Mouse (Mus musculus): ENCODE data around the gene Cyp1b1.

GRCm38 (mm10) chr17:79746146-79746591 is 31.3 kb upstream of the Cyp1b1 start:
- TF ChIP-seq CTCF (IDR thresholded peaks at IDR 0.05; ENCODE audit: extremely low read depth, insufficient read length, insufficient replicate concordance, low read depth, low read length) (no peak), POLR2A (IDR thresholded peaks at IDR 0.05; ENCODE audit: low read depth, low read length) (no peak)

Measured in small intestine, adult 2 months (tissue).